Mouse (Mus musculus) right cerebral cortex, postnatal 4 days (tissue): ENCODE data around the gene Plcb1.

Experiments used
- DNase-seq: peaks from one replicate; pipeline ENCODE4 v3.0.0-alpha.2; 2022

The Plcb1 gene

DNA sequence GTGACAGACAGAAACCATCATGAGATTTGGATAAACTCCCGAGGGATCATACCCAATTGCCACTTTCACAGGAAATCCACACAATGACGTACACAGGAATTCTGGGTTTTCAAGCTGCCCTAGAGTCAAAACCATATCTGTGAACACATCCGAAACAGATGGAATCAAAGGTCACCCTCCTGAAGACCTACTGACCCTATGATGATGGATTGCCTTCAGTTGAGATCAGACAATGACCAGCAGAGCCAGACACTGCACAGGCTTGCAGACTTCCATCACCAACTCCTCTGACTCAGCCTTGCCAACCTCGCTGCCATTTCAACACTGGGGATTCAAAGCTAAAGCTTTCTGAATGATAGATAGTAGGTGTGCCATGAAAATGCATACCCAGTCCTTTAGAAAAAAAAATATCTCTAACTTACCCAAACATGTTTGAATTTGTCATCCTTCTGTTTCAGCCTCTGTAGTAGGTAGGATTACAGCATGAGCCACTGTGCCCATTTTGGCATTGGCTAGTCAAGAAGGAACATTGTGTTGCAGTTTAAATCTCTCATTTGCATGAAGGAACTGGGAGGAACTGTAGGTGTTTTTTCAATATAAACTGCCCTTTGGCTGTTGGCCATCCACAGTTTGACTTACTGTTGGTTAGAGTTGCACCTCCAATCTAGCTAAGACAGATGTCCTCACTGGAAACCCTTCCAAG lies 429.0 kb downstream of the Plcb1 start:
- DNase-seq: no peak

DNA sequence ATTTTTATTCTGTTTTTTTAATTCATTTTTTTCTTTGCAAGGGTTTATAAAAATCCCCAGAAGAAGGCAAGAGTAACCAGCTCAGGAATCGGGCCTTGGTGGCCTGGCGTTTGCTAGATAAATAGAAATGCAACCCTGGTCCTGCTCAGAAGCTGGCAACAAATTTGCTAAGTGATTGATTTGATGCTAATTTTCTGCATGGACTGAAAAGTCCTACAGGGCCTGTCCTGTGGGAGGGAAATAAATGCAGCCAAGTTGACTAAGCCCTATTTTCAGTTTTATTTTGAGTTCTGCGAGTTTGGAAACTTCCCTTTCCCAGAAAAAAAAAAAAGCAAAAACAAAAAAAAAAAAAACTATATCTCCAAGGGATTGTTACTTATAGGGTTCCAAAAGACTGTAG lies 433.5 kb downstream of the Plcb1 start:
- DNase-seq: no peak

DNA sequence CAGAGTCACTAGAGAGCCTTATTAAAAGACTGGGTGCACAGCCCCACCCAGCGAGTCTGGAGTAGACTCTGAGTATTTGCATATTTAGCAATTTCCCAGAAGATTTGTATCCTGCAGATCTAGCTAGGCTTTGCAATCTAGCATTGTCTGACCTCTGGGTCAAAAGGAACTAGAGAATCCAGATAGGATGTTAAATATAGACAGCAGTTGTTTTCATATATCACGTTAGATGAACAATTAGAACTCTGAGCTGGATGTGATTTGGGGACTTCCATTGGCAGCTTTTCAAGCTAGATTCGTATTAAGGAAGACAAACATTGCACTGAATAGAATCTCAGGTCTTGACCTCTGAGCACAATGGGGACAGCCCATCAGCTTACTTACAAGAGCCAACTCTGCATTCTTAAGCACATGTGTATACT lies 439.7 kb downstream of the Plcb1 start:
- no peak for DNase-seq

- DNase-seq: no peak
These were observed 444.4 kb downstream of the Plcb1 start for GRCm38 (mm10) chr2:135230262-135230661.

- DNase-seq: no peak
These were observed 456.9 kb downstream of the Plcb1 start for GRCm38 (mm10) chr2:135242662-135243316.

- no peak for DNase-seq
These were observed 457.9 kb downstream of the Plcb1 start for GRCm38 (mm10) chr2:135243764-135244163.

GRCm38 (mm10) chr2:135249925-135250324 lies 464.1 kb downstream of the Plcb1 start:
- no peak for DNase-seq

DNA sequence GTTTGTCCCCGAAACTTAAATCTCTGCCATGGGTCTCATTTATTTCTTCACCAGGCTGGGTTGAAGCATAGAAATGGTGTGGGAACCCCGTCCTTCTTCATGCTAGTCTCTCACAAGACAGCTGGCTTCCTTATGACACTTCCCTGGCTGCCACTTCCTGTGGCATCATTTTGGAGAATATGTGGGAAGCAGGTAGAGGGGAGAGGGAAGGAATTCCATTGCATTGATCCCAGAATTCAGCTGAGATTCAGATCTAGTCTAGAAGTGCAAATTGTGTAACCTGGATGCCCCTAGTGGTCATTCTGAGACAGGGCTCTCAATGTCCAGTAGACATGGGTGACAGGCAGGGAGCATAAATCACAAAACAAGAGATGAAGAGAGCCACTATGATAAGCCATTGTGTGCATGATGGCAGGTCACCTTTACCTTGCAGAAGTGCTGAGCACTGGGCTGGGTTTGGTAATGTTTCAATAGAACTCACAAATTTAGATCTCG lies 466.0 kb downstream of the Plcb1 start:
- DNase-seq: no peak

DNA sequence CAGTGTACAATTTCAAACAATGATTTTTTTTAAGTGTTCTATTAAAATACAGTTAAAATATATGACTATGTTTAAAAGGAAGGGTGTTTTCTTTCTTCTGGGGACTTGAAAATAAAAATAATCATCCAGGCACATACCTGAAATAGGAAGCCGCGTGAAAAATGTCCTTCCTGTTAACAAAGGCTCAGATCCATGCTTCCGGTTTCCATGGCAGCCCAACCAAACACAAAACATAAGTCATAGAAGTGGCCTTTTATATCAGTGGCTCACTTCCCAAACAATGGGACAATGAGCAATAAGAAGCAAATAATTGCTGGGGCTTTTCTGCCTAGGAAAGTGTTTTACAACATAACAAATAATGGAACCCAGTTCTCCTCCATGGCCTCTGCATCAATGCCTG lies 473.3 kb downstream of the Plcb1 start:
- no peak for DNase-seq

- DNase-seq: no peak
These were observed 478.1 kb downstream of the Plcb1 start for GRCm38 (mm10) chr2:135263943-135264342.

DNA sequence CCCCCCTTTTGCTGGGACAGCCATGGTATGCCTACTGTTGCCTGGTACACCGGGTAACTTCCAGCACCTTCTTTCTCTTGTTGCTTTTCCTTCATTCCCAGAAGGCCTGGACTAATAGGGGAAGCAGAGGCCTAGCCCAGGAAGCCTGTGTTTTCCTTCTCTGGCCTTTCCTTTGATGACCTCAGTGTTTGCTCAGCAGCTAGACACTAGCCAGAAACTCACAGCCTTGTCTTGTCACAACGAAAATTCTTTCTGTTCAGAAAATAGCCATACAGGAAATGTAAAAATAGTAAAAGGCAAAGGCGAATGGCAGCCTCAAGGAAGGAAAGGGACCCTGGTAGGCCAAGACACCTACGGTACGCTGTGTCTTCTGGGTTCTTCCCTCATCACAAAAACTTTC lies 489.1 kb downstream of the Plcb1 start:
- DNase-seq: no peak

GRCm38 (mm10) chr2:135278506-135278905 lies 492.6 kb downstream of the Plcb1 start:
- no peak for DNase-seq

- DNase-seq: no peak
These were observed 493.2 kb downstream of the Plcb1 start for GRCm38 (mm10) chr2:135279026-135279425.

GRCm38 (mm10) chr2:135283783-135284182 lies 497.9 kb downstream of the Plcb1 start:
- DNase-seq: no peak

GRCm38 (mm10) chr2:135296184-135296769 lies 510.4 kb downstream of the Plcb1 start:
- no peak for DNase-seq

DNA sequence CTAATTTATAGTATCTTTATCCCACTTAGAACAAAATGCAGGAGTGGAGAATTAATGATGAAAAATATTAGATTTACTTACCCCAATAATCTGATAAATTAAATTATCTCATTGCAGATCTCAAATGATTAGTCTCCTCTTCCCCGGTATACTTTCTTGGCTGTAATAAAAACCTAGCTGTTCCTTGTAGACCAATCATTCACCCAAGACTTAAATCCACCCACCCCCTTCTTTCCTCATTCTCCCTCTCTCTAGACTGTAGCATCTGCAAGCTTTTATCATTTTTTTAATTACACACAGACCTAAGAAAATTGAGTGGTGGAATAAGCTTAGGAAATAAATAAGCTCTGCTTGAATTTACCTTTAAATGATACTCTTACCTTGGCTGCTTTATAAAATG lies 514.6 kb downstream of the Plcb1 start:
- DNase-seq: no peak

DNA sequence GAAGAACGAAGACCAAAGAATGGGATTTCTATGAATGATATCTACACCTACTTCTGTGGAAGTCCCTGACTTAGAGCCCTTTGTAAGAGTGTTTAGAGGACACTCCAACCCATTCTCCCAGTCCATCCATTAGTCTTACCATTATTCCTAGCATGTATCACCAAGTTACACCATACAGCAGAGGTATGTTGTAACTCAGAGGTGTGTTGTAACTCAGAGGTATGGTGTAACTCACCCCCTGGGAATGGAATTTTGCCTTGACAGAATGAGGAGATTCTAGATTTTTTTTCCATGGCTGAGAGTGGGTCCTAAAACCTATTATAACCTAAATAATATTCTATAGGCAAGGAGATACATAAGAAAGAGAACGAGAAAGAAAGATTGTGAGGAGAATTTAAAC lies 516.6 kb downstream of the Plcb1 start:
- DNase-seq: no peak

DNA sequence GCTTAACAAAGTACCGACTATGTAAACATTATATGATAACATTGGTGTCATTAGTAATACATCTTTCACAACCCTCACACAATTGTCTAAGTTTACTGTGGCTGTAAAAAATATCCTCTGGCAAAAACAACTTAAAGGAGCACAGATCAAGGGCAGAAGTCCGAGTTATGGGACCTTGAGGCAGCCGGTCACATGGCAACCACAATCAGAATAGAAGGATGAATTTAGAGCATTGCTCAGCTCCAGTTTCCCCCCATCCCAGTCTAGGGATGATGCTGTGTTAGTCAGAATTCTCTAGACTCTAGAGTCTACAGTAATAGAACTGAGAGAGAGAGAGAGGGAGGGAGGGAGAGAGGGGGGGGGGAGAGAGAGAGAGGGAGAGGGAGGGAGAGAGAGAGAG lies 519.3 kb downstream of the Plcb1 start:
- DNase-seq: no peak

DNA sequence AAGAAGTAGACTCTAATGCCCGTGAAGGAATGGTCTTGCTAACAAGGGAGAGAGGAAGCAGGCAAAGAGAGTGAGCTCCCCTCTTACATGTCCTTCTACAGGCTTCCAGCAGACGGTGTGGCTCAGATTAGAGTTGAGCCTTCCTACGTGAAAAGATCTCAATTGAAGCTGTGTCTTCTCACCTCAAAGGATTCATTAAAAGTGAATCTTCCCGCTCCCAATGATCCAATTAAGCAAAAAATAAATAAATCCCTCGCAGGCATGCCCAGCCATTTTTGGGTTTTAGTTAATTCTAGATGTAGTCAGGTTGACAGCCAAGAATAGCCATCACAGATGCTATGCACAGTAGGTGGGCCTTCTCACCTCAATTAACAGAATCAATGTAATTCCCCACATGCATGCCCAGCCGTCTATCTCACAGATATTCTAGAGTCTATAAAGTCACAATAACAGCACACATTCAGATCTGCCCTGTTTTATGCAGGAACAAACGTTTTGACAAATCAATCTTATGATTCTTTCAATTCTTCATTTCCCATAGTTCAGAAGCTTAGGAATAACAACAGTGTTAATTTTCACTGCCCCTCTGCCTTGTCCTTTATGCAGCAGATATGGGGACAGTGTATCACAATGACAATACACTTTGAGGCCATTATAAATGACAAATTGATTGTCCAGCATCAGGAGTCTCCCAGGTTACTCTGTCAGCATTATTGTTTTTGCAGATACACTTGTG lies 520.0 kb downstream of the Plcb1 start:
- DNase-seq: no peak

DNA sequence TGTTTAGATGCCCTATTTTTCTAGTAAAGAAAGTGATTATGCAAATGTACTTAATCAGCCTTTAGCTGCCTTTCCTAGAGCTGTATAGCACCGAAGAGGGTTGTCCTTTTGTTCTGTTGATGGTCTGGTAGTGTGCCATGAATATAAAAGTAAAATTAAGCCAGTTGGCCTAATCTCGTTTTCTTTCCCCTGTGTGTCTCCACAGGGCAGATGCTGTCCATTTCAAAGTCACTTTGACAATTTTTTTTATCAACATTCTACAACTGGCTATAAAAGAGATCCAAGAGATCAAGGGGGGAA lies 520.6 kb downstream of the Plcb1 start:
- DNase-seq: no peak

GRCm38 (mm10) chr2:135307787-135308186 lies 521.9 kb downstream of the Plcb1 start:
- no peak for DNase-seq

GRCm38 (mm10) chr2:135315980-135316379 lies 530.1 kb downstream of the Plcb1 start:
- DNase-seq: no peak

GRCm38 (mm10) chr2:135318136-135318535 lies 532.3 kb downstream of the Plcb1 start:
- no peak for DNase-seq
